Mouse (Mus musculus) embryonic fibroblast, embryonic 13.5 days (primary cell): ENCODE data around the gene Dgcr2.

Experiments
- CTCF ChIP-seq: IDR thresholded peaks from 2 replicates; pipeline ENCODE4 v1.5.1; 2011; ENCODE audit warnings: mild to moderate bottlenecking, control low read depth, low read length, moderate library complexity, borderline replicate concordance; ENCODE audit not compliant: insufficient read depth
- POLR2A ChIP-seq: IDR thresholded peaks from 2 replicates; pipeline ENCODE4 v1.6.1; 2011; ENCODE audit warnings: low read depth, mild to moderate bottlenecking, control low read depth, low read length, moderate library complexity

DNA sequence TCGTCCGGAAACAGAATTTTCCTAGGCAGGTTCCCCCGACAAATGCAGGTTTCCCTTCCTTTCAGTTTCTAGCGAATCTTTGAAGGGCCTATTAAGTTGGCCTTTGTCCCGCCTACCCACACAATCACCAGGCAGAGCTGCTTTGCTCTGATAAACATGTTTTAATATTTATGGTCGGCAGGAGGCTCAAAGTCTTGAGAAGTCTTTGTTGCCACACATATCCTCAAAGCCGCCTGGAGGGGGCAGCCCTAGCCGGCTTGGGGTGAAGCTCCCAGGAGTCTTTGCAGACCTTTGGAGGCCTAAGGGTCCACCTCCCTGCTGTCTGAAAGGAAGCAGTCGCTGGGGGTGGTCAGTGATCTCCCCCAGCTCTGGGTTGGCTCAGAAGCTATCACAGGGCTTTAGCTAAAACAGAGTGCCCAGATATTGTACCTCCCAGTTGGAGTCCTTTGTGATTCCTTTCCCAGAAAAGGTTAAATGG is 30.3 kb upstream of the Dgcr2 start:
- TF ChIP-seq POLR2A (0 out of 2 replicates have a peak, but pooled peaks have one; percentile 19), CTCF (no peak)
